Mouse (Mus musculus) frontal cortex, postnatal 25 days (tissue): Measurements from ENCODE around the gene Nipal1.

Source experiments
- DNase-seq, 2 experiments: peaks; one replicate each; pipeline ENCODE4 v3.0.0; 2022; ENCODE audit warnings: low spot score in 2 of 2

Nipal1 gene

GRCm38 (mm10) chr5:72647418-72647907 is at the start of gene Nipal1:
Gene Nipal1 (plus strand): TSS chr5:72647795.
- no peak for DNase-seq

GRCm38 (mm10) chr5:72601006-72601405 is 46.6 kb upstream of the Nipal1 start:
- no peak for DNase-seq

GRCm38 (mm10) chr5:72603138-72603537 is 44.5 kb upstream of the Nipal1 start:
- DNase-seq: no peak

- DNase-seq: no peak
These were observed 30.2 kb upstream of the Nipal1 start for GRCm38 (mm10) chr5:72617413-72617812.

- no peak for DNase-seq
These were observed 26.6 kb upstream of the Nipal1 start for GRCm38 (mm10) chr5:72621022-72621421.

- DNase-seq: no peak
These were observed 17.6 kb upstream of the Nipal1 start for GRCm38 (mm10) chr5:72630026-72630425.

GRCm38 (mm10) chr5:72634791-72635271 is 12.8 kb upstream of the Nipal1 start:
- no peak for DNase-seq

- no peak for DNase-seq
These were observed 11.5 kb upstream of the Nipal1 start for GRCm38 (mm10) chr5:72636122-72636521.

GRCm38 (mm10) chr5:72636576-72636975 is 11.0 kb upstream of the Nipal1 start:
- DNase-seq: no peak

GRCm38 (mm10) chr5:72640072-72640471 is 7.5 kb upstream of the Nipal1 start:
- no peak for DNase-seq

GRCm38 (mm10) chr5:72643655-72644054 is 3.9 kb upstream of the Nipal1 start:
- DNase-seq: no peak

GRCm38 (mm10) chr5:72644175-72644574 is 3.4 kb upstream of the Nipal1 start, which contains the start of gene Cnga1:
Gene Cnga1 (minus strand): TSS chr5:72644275.
- no peak for DNase-seq

GRCm38 (mm10) chr5:72646131-72646530 is 1.5 kb upstream of the Nipal1 start:
- no peak for DNase-seq

- no peak for DNase-seq
These were observed 599 bp upstream of the Nipal1 start for GRCm38 (mm10) chr5:72646996-72647395.

GRCm38 (mm10) chr5:72647958-72648595 is 482 bp downstream of the Nipal1 start:
- no peak for DNase-seq

GRCm38 (mm10) chr5:72648987-72649735 is 1.6 kb downstream of the Nipal1 start:
- no peak for DNase-seq

GRCm38 (mm10) chr5:72653068-72653674 is 5.6 kb downstream of the Nipal1 start:
- DNase-seq: no peak

GRCm38 (mm10) chr5:72656270-72656791 is 8.7 kb downstream of the Nipal1 start:
- no peak for DNase-seq

GRCm38 (mm10) chr5:72658375-72658774 is 10.8 kb downstream of the Nipal1 start:
- no peak for DNase-seq

- no peak for DNase-seq
These were observed 13.6 kb downstream of the Nipal1 start for GRCm38 (mm10) chr5:72661051-72661781.

- no peak for DNase-seq
These were observed 16.5 kb downstream of the Nipal1 start for GRCm38 (mm10) chr5:72664126-72664525.

GRCm38 (mm10) chr5:72664854-72665253 is 17.3 kb downstream of the Nipal1 start:
- DNase-seq: no peak
